Mouse (Mus musculus) retina, postnatal 1 day (tissue): Measurements from ENCODE around the gene Mgat1.
"Not testable (repeated sequence)": the region's sequence is repeated elsewhere in the genome, so short reads cannot be mapped to it uniquely, and the experiment has no call there.

Experiments used
- DNase-seq: peaks from one replicate; pipeline ENCODE4 v3.0.0-alpha.2; 2012

Mgat1 gene

GRCm38 (mm10) chr11:49243727-49244594, at the start of gene Mgat1:
Mgat1 (plus strand) TSS chr11:49244191.
- DNase-seq = peak; percentile 98

GRCm38 (mm10) chr11:49194771-49195170, 49.2 kb upstream of the Mgat1 start:
- not testable (repeated sequence) for DNase-seq

GRCm38 (mm10) chr11:49195819-49196322, 48.1 kb upstream of the Mgat1 start:
- no peak for DNase-seq

- no peak for DNase-seq
Measured at GRCm38 (mm10) chr11:49200666-49201065, 43.3 kb upstream of the Mgat1 start.

GRCm38 (mm10) chr11:49201142-49201541, 42.8 kb upstream of the Mgat1 start:
- DNase-seq = no peak

- no peak for DNase-seq
Measured at GRCm38 (mm10) chr11:49202071-49202470, 41.9 kb upstream of the Mgat1 start.

- peak; percentile 2 for DNase-seq
Measured at GRCm38 (mm10) chr11:49202523-49203061, 41.4 kb upstream of the Mgat1 start.

- DNase-seq = peak; percentile 96
Measured at GRCm38 (mm10) chr11:49203129-49203768, 40.7 kb upstream of the Mgat1 start, which contains the start of gene Zfp62. Zfp62 (plus strand) TSS chr11:49203292.

- DNase-seq = peak; percentile 75
Measured at GRCm38 (mm10) chr11:49203771-49204497, 40.1 kb upstream of the Mgat1 start.

GRCm38 (mm10) chr11:49205080-49205590, 38.9 kb upstream of the Mgat1 start:
- DNase-seq = no peak

- no peak for DNase-seq
Measured at GRCm38 (mm10) chr11:49207495-49207894, 36.5 kb upstream of the Mgat1 start.

- no peak for DNase-seq
Measured at GRCm38 (mm10) chr11:49212577-49212976, 31.4 kb upstream of the Mgat1 start.

GRCm38 (mm10) chr11:49213505-49213904, 30.5 kb upstream of the Mgat1 start:
- DNase-seq = no peak

- no peak for DNase-seq
Measured at GRCm38 (mm10) chr11:49219271-49219670, 24.7 kb upstream of the Mgat1 start.

GRCm38 (mm10) chr11:49224455-49224854, 19.5 kb upstream of the Mgat1 start:
- DNase-seq = no peak

- DNase-seq = no peak
Measured at GRCm38 (mm10) chr11:49232781-49233180, 11.2 kb upstream of the Mgat1 start.

- DNase-seq = no peak
Measured at GRCm38 (mm10) chr11:49235459-49236207, 8.4 kb upstream of the Mgat1 start.

- no peak for DNase-seq
Measured at GRCm38 (mm10) chr11:49236891-49237290, 7.1 kb upstream of the Mgat1 start.

- no peak for DNase-seq
Measured at GRCm38 (mm10) chr11:49237532-49237931, 6.5 kb upstream of the Mgat1 start.

- DNase-seq = no peak
Measured at GRCm38 (mm10) chr11:49240310-49240709, 3.7 kb upstream of the Mgat1 start.

- no peak for DNase-seq
Measured at GRCm38 (mm10) chr11:49240874-49241273, 3.1 kb upstream of the Mgat1 start.

GRCm38 (mm10) chr11:49241471-49241870, 2.5 kb upstream of the Mgat1 start:
- no peak for DNase-seq
